Mouse (Mus musculus) ES-E14 (cell line): Measurements from ENCODE around the gene Parvg.

Experiments
- CHD2 ChIP-seq: IDR thresholded peaks from 2 replicates; pipeline ENCODE4 v1.6.1; 2014; ENCODE audit warnings: mild to moderate bottlenecking, low read depth, low read length, inconsistent platforms
- HCFC1 ChIP-seq: IDR thresholded peaks from 2 replicates; pipeline ENCODE4 v1.6.1; 2012; ENCODE audit warnings: low read length, inconsistent platforms, borderline replicate concordance; ENCODE audit not compliant: insufficient read depth
- MAFK ChIP-seq: IDR thresholded peaks from 2 replicates; pipeline ENCODE4 v1.6.1; 2014; ENCODE audit warnings: mild to moderate bottlenecking, low read depth, low read length, inconsistent platforms; ENCODE audit not compliant: insufficient read depth
- ZC3H11A ChIP-seq: IDR thresholded peaks from 2 replicates; pipeline ENCODE4 v1.6.1; 2012; ENCODE audit warnings: low read depth, mild to moderate bottlenecking, inconsistent platforms, low read length, borderline replicate concordance
- ZNF384 ChIP-seq: IDR thresholded peaks from 2 replicates; pipeline ENCODE4 v1.6.1; 2012; ENCODE audit warnings: low read depth, low read length, inconsistent platforms

- no peak for TF ChIP-seq ZNF384
- TF ChIP-seq HCFC1, result no peak
- TF ChIP-seq ZC3H11A, result no peak
- no peak for TF ChIP-seq MAFK
- TF ChIP-seq CHD2, result no peak
These were observed 45.7 kb upstream of the Parvg start for GRCm38 (mm10) chr15:84278091-84278490.
